Mouse (Mus musculus): Measurements from ENCODE around the gene Rapgefl1. TPM values are rescaled to one million over a fixed set of nuclear protein-coding genes. Genes with fewer than 3 reads are reported as not detected.

The Rapgefl1 gene
- polyA plus RNA-seq, 1 experiment from 2014 or later = 0.57 TPM

- no peak overlapping the region for H3K27ac ChIP-seq (ENCODE audit: low read depth, low read length)
- no peak overlapping the region for H3K4me2 ChIP-seq
- no peaks in the 10 kb centered on the region for H3K9me3 ChIP-seq (replicated peaks; ENCODE audit: control insufficient read depth, low read length)
- H3K4me1 ChIP-seq (ENCODE audit: control insufficient read depth, insufficient read depth, low read length) = peaks cover 7% of the 10 kb centered on the region
- 0 out of 2 replicates have a peak, but pooled peaks cover 3% of the 10 kb centered on the region for H3K36me3 ChIP-seq (ENCODE audit: control insufficient read depth, insufficient read depth, low read length)
- no peak overlapping the region for H3K9ac ChIP-seq (ENCODE audit: low read depth, low read length)
- 87% methylated on average over 9 of the region's 9 CpGs for WGBS (ENCODE audit: insufficient replicate concordance)
- no peak for ATAC-seq (replicated peaks; ENCODE audit: insufficient number of reproducible peaks, low FRiP score, low TSS enrichment)
- no peaks in the 10 kb centered on the region for H3K27me3 ChIP-seq (ENCODE audit: control insufficient read depth, insufficient read depth, low read length)
- H3K4me3 ChIP-seq (ENCODE audit: low read depth, low read length) = no peak overlapping the region
Measured at GRCm38 (mm10) chr11:98873900-98874299, 37.3 kb downstream of the Rapgefl1 start.

- Histone ChIP-seq H3K27ac (ENCODE audit: low read depth, low read length) (no peak overlapping the region), H3K9me3 (replicated peaks; ENCODE audit: control insufficient read depth, low read length) (no peaks in the 10 kb centered on the region), H3K4me1 (ENCODE audit: control insufficient read depth, insufficient read depth, low read length) (no peaks in the 10 kb centered on the region), H3K4me3 (ENCODE audit: low read depth, low read length) (no peak overlapping the region), H3K27me3 (ENCODE audit: control insufficient read depth, insufficient read depth, low read length) (no peaks in the 10 kb centered on the region), H3K4me2 (no peak overlapping the region), H3K36me3 (ENCODE audit: control insufficient read depth, insufficient read depth, low read length) (0 out of 2 replicates have a peak, but pooled peaks cover 3% of the 10 kb centered on the region), H3K9ac (ENCODE audit: low read depth, low read length) (no peak overlapping the region)
- no peak for ATAC-seq (replicated peaks; ENCODE audit: insufficient number of reproducible peaks, low FRiP score, low TSS enrichment)
- WGBS (ENCODE audit: insufficient replicate concordance) = 84% methylated on average over 9 of the region's 9 CpGs
Measured at GRCm38 (mm10) chr11:98877001-98877400, 40.4 kb downstream of the Rapgefl1 start.

GRCm38 (mm10) chr11:98887703-98888102 is 51.1 kb downstream of the Rapgefl1 start:
- Histone ChIP-seq H3K4me2 (no peak overlapping the region), H3K4me3 (ENCODE audit: low read depth, low read length) (no peak overlapping the region), H3K9me3 (replicated peaks; ENCODE audit: control insufficient read depth, low read length) (no peaks in the 10 kb centered on the region), H3K9ac (ENCODE audit: low read depth, low read length) (no peak overlapping the region), H3K27me3 (ENCODE audit: control insufficient read depth, insufficient read depth, low read length) (no peaks in the 10 kb centered on the region), H3K27ac (ENCODE audit: low read depth, low read length) (no peak overlapping the region), H3K36me3 (ENCODE audit: control insufficient read depth, insufficient read depth, low read length) (peaks cover 27% of the 10 kb centered on the region), H3K4me1 (ENCODE audit: control insufficient read depth, insufficient read depth, low read length) (peaks cover 5% of the 10 kb centered on the region; the same call in 1 of the 2 replicates)
- WGBS (ENCODE audit: insufficient replicate concordance) = 94% methylated on average over 3 of the region's 3 CpGs
- no peak for ATAC-seq (replicated peaks; ENCODE audit: insufficient number of reproducible peaks, low FRiP score, low TSS enrichment)

GRCm38 (mm10) chr11:98889077-98889476 is 52.5 kb downstream of the Rapgefl1 start:
- ATAC-seq (replicated peaks; ENCODE audit: insufficient number of reproducible peaks, low FRiP score, low TSS enrichment) = no peak
- Histone ChIP-seq H3K4me3 (ENCODE audit: low read depth, low read length) (no peak overlapping the region), H3K4me1 (ENCODE audit: control insufficient read depth, insufficient read depth, low read length) (no peaks in the 10 kb centered on the region), H3K9me3 (replicated peaks; ENCODE audit: control insufficient read depth, low read length) (no peaks in the 10 kb centered on the region), H3K9ac (ENCODE audit: low read depth, low read length) (no peak overlapping the region), H3K27me3 (ENCODE audit: control insufficient read depth, insufficient read depth, low read length) (no peaks in the 10 kb centered on the region), H3K4me2 (no peak overlapping the region), H3K27ac (ENCODE audit: low read depth, low read length) (no peak overlapping the region), H3K36me3 (ENCODE audit: control insufficient read depth, insufficient read depth, low read length) (peaks cover 39% of the 10 kb centered on the region)
- 93% methylated on average over 4 of the region's 4 CpGs for WGBS (ENCODE audit: insufficient replicate concordance)

GRCm38 (mm10) chr11:98889977-98890376 is 53.4 kb downstream of the Rapgefl1 start:
- ATAC-seq (replicated peaks; ENCODE audit: insufficient number of reproducible peaks, low FRiP score, low TSS enrichment) = no peak
- Histone ChIP-seq H3K4me2 (no peak overlapping the region), H3K36me3 (ENCODE audit: control insufficient read depth, insufficient read depth, low read length) (peaks cover 41% of the 10 kb centered on the region), H3K27me3 (ENCODE audit: control insufficient read depth, insufficient read depth, low read length) (no peaks in the 10 kb centered on the region), H3K9me3 (replicated peaks; ENCODE audit: control insufficient read depth, low read length) (no peaks in the 10 kb centered on the region), H3K9ac (ENCODE audit: low read depth, low read length) (no peak overlapping the region), H3K4me1 (ENCODE audit: control insufficient read depth, insufficient read depth, low read length) (no peaks in the 10 kb centered on the region), H3K4me3 (ENCODE audit: low read depth, low read length) (no peak overlapping the region), H3K27ac (ENCODE audit: low read depth, low read length) (no peak overlapping the region)
- WGBS (ENCODE audit: insufficient replicate concordance) = 84% methylated on average over 5 of the region's 5 CpGs

GRCm38 (mm10) chr11:98892426-98892825 is 55.8 kb downstream of the Rapgefl1 start:
- no peak for ATAC-seq (replicated peaks; ENCODE audit: insufficient number of reproducible peaks, low FRiP score, low TSS enrichment)
- 57% methylated on average over 5 of the region's 5 CpGs for WGBS (ENCODE audit: insufficient replicate concordance)
- Histone ChIP-seq H3K27me3 (ENCODE audit: control insufficient read depth, insufficient read depth, low read length) (no peaks in the 10 kb centered on the region), H3K27ac (ENCODE audit: low read depth, low read length) (no peak overlapping the region), H3K9ac (ENCODE audit: low read depth, low read length) (no peak overlapping the region), H3K4me3 (ENCODE audit: low read depth, low read length) (no peak overlapping the region), H3K4me2 (no peak overlapping the region), H3K4me1 (ENCODE audit: control insufficient read depth, insufficient read depth, low read length) (no peaks in the 10 kb centered on the region), H3K9me3 (replicated peaks; ENCODE audit: control insufficient read depth, low read length) (no peaks in the 10 kb centered on the region), H3K36me3 (ENCODE audit: control insufficient read depth, insufficient read depth, low read length) (peaks cover 37% of the 10 kb centered on the region)

- H3K36me3 ChIP-seq (ENCODE audit: control insufficient read depth, insufficient read depth, low read length) = peaks cover 23% of the 10 kb centered on the region
- no peak overlapping the region for H3K4me2 ChIP-seq
- no peak overlapping the region for H3K4me3 ChIP-seq (ENCODE audit: low read depth, low read length)
- H3K27me3 ChIP-seq (ENCODE audit: control insufficient read depth, insufficient read depth, low read length) = no peaks in the 10 kb centered on the region
- H3K9ac ChIP-seq (ENCODE audit: low read depth, low read length) = no peak overlapping the region; the same call in 1 of the 2 replicates
- H3K9me3 ChIP-seq (replicated peaks; ENCODE audit: control insufficient read depth, low read length) = no peaks in the 10 kb centered on the region
- no peak for ATAC-seq (replicated peaks; ENCODE audit: insufficient number of reproducible peaks, low FRiP score, low TSS enrichment)
- H3K27ac ChIP-seq (ENCODE audit: low read depth, low read length) = no peak overlapping the region
- 71% methylated on average over 12 of the region's 12 CpGs for WGBS (ENCODE audit: insufficient replicate concordance)
- peaks cover 34% of the 10 kb centered on the region for H3K4me1 ChIP-seq (ENCODE audit: control insufficient read depth, insufficient read depth, low read length)
Measured at GRCm38 (mm10) chr11:98900529-98901125, 64.0 kb downstream of the Rapgefl1 start.

- Histone ChIP-seq H3K4me2 (peak overlapping the region; percentile 54), H3K27ac (ENCODE audit: low read depth, low read length) (peak overlapping the region; percentile 90), H3K9ac (ENCODE audit: low read depth, low read length) (peak overlapping the region; percentile 52; the same call in 1 of the 2 replicates), H3K4me1 (ENCODE audit: control insufficient read depth, insufficient read depth, low read length) (peaks cover 35% of the 10 kb centered on the region), H3K27me3 (ENCODE audit: control insufficient read depth, insufficient read depth, low read length) (no peaks in the 10 kb centered on the region), H3K36me3 (ENCODE audit: control insufficient read depth, insufficient read depth, low read length) (peaks cover 21% of the 10 kb centered on the region), H3K4me3 (ENCODE audit: low read depth, low read length) (no peak overlapping the region), H3K9me3 (replicated peaks; ENCODE audit: control insufficient read depth, low read length) (no peaks in the 10 kb centered on the region)
- WGBS (ENCODE audit: insufficient replicate concordance) = 10% methylated on average over 10 of the region's 10 CpGs
- no peak for ATAC-seq (replicated peaks; ENCODE audit: insufficient number of reproducible peaks, low FRiP score, low TSS enrichment)
Measured at GRCm38 (mm10) chr11:98902621-98903245, 66.1 kb downstream of the Rapgefl1 start.
